Mouse (Mus musculus) kidney, adult 2 months (tissue): ENCODE data around the gene Slc17a5. TPM values are rescaled to one million over a fixed set of nuclear protein-coding genes. Genes with fewer than 3 reads are reported as not detected.

ENCODE experiments used
- DNase-seq: peaks from one replicate; pipeline ENCODE4 v3.0.0; 2021
- H3K27ac ChIP-seq: fragments of 200-500 bp; 2 replicates; pipeline ENCODE4 v1.5.1; 2012; ENCODE audit warnings: low read depth, low read length, control low read depth, inconsistent platforms; ENCODE audit not compliant: insufficient read depth
- H3K27me3 ChIP-seq: fragments of 200-500 bp; replicated peaks from 2 replicates; pipeline ENCODE4 v1.6.1; 2012; ENCODE audit warnings: mild to moderate bottlenecking, moderate library complexity, low read length, inconsistent platforms; ENCODE audit not compliant: control insufficient read depth, insufficient read depth
- H3K36me3 ChIP-seq: fragments of 200-500 bp; 2 replicates; pipeline ENCODE4 v1.6.1; 2012; ENCODE audit warnings: mild to moderate bottlenecking, moderate library complexity, low read length, inconsistent platforms; ENCODE audit not compliant: control insufficient read depth, insufficient read depth
- H3K4me1 ChIP-seq: fragments of 200-500 bp; 2 replicates; pipeline ENCODE4 v1.6.1; 2011; ENCODE audit warnings: low read length; ENCODE audit not compliant: control insufficient read depth, insufficient read depth
- H3K4me3 ChIP-seq: fragments of 200-500 bp; 2 replicates; pipeline ENCODE4 v1.5.1; 2011; ENCODE audit warnings: mild to moderate bottlenecking, low read depth, low read length, control low read depth; ENCODE audit not compliant: insufficient read depth
- CTCF ChIP-seq: fragments of 200-500 bp; conservative IDR thresholded peaks from 2 replicates; pipeline ENCODE4 v1.5.1; 2011; ENCODE audit warnings: low read depth, mild to moderate bottlenecking, control low read depth, low read length, moderate library complexity, mixed read lengths; ENCODE audit not compliant: insufficient read depth, insufficient read length
- POLR2A ChIP-seq: fragments of 200-500 bp; IDR thresholded peaks from one replicate; pipeline ENCODE4 v1.6.1; 2011; ENCODE audit warnings: low read depth, low read length, control low read depth
- WGBS: fragments of 180-500 bp; shearing (Covaris S2); methylation state at CpG from one replicate; pipeline ENCODE4 v1.1.7; 2018; 5-methylcytosine and 5-hydroxymethylcytosine counted together
- polyA plus RNA-seq: library from polyadenylated mRNA; depleted of rRNA; stranded (reverse); fragments of >200 nt; gene quantifications from 2 replicates; pipeline ENCODE4 v1.2.3, GENCODE M21; 2012; rRNA removed

Gene Slc17a5
- polyA plus RNA-seq: 36.7 and 37.2 TPM in 2 replicates

GRCm38 (mm10) chr9:78587914-78588313 is at the start of gene Slc17a5:
Gene Slc17a5, minus strand, starts transcription at chr9:78588041.
- Histone ChIP-seq H3K27me3 (no peaks in the 10 kb centered on the region), H3K36me3 (no peaks in the 10 kb centered on the region), H3K4me1 (no peaks in the 10 kb centered on the region; the same call in 1 of the 2 replicates), H3K27ac (peak within 1 kb of the TSS; percentile 18), H3K4me3 (peak within 1 kb of the TSS; percentile 62)
- under 1% methylated on average over 27 of the region's 27 CpGs for WGBS
- TF ChIP-seq CTCF (no peak), POLR2A (no peak)
- peak; percentile 96 for DNase-seq

- Histone ChIP-seq H3K27me3 (no peaks in the 10 kb centered on the region), H3K4me1 (no peaks in the 10 kb centered on the region), H3K27ac (no peak overlapping the region), H3K36me3 (no peaks in the 10 kb centered on the region), H3K4me3 (no peak overlapping the region)
- WGBS: 91% methylated on average over 3 of the region's 3 CpGs
- no peak for DNase-seq
- no peak for TF ChIP-seq POLR2A
Measured at GRCm38 (mm10) chr9:78633976-78634375, 46.1 kb upstream of the Slc17a5 start.

DNA sequence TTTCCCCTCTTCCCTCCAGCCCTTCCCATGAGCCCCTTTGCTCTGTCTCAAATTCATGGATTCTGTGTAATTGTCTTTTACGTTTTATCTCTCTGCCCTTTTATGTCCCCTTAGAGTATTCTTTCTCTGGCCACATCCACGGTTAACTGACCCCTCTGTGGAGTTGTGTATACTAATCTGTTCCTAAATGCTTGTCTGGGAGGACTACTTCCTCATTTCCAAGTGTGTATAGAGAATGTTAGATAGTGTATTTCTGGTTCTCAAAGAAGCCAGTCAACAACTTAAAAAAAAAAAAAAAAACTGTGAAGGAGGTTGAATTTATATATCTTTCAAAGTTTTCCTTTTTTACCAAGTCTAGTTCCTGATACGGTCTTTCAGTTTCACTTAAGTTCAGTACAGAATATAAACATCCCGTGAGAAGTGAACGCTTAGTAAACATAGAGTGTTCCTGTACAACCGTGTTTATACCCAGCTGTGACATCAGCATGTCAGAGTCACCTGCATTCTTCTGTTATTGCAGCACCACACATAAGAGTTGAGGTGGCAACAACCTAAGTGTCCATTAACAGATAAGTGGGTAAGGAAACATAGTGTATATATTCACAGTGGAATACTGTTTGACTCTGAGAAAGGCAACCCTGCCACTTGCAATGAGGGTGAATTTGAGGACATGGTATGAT is 44.1 kb upstream of the Slc17a5 start:
- H3K27me3 ChIP-seq: no peaks in the 10 kb centered on the region
- H3K4me1 ChIP-seq: no peaks in the 10 kb centered on the region
- no peak for DNase-seq
- H3K36me3 ChIP-seq: no peaks in the 10 kb centered on the region
- no peak overlapping the region for H3K27ac ChIP-seq
- 76% methylated on average over 6 of the region's 6 CpGs for WGBS
- TF ChIP-seq POLR2A: no peak
- TF ChIP-seq CTCF: no peak
- H3K4me3 ChIP-seq: no peak overlapping the region

DNA sequence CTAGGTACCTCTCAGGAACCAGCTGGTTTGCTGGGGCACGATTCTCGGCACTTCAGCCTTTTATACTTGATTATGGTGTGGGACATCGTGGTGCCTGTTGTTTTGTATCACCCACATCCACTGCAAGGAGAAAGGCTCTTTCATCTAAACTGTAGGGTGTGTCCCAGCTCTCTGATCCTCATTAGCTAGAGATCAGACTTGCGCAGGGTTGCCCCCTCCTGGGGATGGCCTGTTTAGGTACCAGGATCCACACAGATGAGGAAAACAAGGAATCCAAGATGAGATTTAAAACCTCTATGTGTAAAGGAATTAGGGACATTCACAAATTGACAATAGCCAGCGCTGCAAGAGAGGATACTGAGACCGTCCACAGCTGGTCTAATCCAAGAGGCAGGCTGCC is 42.1 kb upstream of the Slc17a5 start:
- no peaks in the 10 kb centered on the region for H3K36me3 ChIP-seq
- no peaks in the 10 kb centered on the region for H3K27me3 ChIP-seq
- WGBS: 51% methylated on average over 6 of the region's 6 CpGs
- no peak for TF ChIP-seq CTCF
- TF ChIP-seq POLR2A: no peak
- DNase-seq: no peak
- no peak overlapping the region for H3K27ac ChIP-seq
- no peak overlapping the region for H3K4me3 ChIP-seq
- no peaks in the 10 kb centered on the region for H3K4me1 ChIP-seq

DNA sequence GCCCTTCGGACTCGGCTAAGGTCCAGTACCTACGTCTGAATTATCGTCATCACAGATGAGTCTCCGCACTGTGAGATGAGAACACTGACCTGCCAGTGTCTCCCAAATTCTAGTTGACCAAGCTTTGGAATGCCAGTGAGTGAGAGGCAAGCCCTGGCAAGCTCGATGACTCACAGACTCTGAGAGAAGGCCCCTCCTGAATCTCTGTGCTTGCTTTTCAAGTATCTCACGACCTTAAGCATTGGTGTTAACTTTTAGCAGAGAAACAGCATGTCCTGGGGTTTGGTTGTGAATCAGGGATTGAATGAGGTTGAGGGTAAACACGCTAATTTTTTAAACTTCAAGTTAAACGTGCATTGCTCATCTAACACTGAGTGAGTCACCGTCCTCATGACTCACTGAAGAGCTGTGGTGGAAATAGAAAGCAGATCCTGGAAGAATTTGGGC is 35.5 kb upstream of the Slc17a5 start:
- WGBS: 75% methylated on average over 10 of the region's 10 CpGs
- no peak for DNase-seq
- no peak for TF ChIP-seq CTCF
- TF ChIP-seq POLR2A: no peak
- H3K27me3 ChIP-seq: no peaks in the 10 kb centered on the region
- no peaks in the 10 kb centered on the region for H3K36me3 ChIP-seq
- no peak overlapping the region for H3K4me3 ChIP-seq
- H3K27ac ChIP-seq: no peak overlapping the region
- no peaks in the 10 kb centered on the region for H3K4me1 ChIP-seq

GRCm38 (mm10) chr9:78619285-78619684 is 31.4 kb upstream of the Slc17a5 start:
- no peaks in the 10 kb centered on the region for H3K36me3 ChIP-seq
- no peaks in the 10 kb centered on the region for H3K4me1 ChIP-seq
- H3K27me3 ChIP-seq: peaks cover 2% of the 10 kb centered on the region; the same call in 1 of the 2 replicates
- TF ChIP-seq CTCF (no peak), POLR2A (no peak)
- 67% methylated on average over 9 of the region's 9 CpGs for WGBS
- no peak overlapping the region for H3K27ac ChIP-seq
- no peak overlapping the region for H3K4me3 ChIP-seq
- DNase-seq: peak; percentile 8

DNA sequence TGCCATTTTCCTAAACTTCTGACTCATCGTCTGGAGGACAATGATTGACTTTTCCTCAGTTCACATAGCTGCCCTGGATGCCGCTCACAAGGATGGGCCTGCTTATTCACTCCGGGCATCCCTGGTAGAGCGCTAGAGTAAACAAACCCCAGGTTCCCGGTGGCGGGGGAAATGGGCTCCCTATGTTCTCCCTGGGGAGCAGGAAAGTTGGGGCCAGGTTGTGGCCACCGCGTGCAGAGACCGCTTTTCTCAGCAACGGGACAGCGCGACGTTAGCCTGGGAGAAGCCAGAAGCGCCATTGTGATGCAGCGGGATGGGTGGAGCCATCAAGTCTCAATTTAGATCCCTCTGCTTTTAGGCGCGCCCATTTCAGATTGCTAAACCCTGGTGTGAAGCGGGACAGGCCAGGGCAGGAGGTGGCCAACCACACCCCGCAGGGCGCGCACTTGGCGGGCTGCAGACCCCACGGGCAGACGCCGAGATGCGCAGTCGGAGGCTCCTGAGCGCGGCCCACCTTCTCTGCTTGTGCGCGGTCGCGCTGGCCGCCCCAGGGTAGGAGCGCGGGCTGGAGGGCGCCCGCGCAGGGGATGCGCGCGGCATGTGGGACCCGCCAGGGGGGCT is 27.7 kb upstream of the Slc17a5 start, which contains the start of gene Cd109:
Gene Cd109 (plus strand): TSS at position 146 of the 621 bp plus-strand sequence.
- H3K27me3 ChIP-seq: peaks cover 2% of the 10 kb centered on the region; the same call in 1 of the 2 replicates
- DNase-seq: peak; percentile 24
- H3K4me3 ChIP-seq: peak within 1 kb of the TSS; percentile 50
- no peak within 1 kb of the TSS for H3K27ac ChIP-seq
- WGBS: 2% methylated on average over 43 of the region's 43 CpGs
- TF ChIP-seq POLR2A (no peak), CTCF (no peak)
- H3K36me3 ChIP-seq: no peaks in the 10 kb centered on the region
- no peaks in the 10 kb centered on the region for H3K4me1 ChIP-seq
